Mouse (Mus musculus) ES-E14 (cell line): ENCODE data around the gene Them7.

ENCODE experiments used
- HCFC1 ChIP-seq: IDR thresholded peaks from 2 replicates; pipeline ENCODE4 v1.6.1; 2012; ENCODE audit warnings: low read length, inconsistent platforms, borderline replicate concordance; ENCODE audit not compliant: insufficient read depth
- MAFK ChIP-seq: IDR thresholded peaks from 2 replicates; pipeline ENCODE4 v1.6.1; 2014; ENCODE audit warnings: mild to moderate bottlenecking, low read depth, low read length, inconsistent platforms; ENCODE audit not compliant: insufficient read depth
- ZC3H11A ChIP-seq: IDR thresholded peaks from 2 replicates; pipeline ENCODE4 v1.6.1; 2012; ENCODE audit warnings: low read depth, mild to moderate bottlenecking, inconsistent platforms, low read length, borderline replicate concordance
- ZNF384 ChIP-seq: IDR thresholded peaks from 2 replicates; pipeline ENCODE4 v1.6.1; 2012; ENCODE audit warnings: low read depth, low read length, inconsistent platforms

DNA sequence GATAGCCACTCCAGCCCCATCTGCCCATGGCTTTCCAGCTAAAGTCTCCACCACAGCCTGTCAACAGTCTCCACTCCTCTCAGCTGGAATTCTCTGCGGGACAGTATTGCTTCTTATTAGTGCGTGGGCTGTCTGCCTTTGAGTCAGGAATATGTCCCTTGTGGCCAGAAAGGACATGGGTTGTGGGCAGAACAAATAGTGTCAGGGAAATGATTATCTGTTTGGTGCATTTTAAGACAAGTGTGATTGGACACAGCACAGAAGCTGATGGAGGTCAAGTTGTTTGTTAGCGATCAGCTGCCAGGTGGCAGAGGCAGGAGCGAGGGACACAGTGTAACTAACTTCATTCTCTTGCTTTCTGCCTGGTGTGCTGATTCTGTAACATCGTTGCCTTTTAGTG lies 132.7 kb downstream of the Them7 start:
- TF ChIP-seq HCFC1 (no peak), MAFK (no peak), ZC3H11A (no peak), ZNF384 (no peak)
